Mouse (Mus musculus): Measurements from ENCODE around the gene Nxph4. TPM values are rescaled to one million over a fixed set of nuclear protein-coding genes. Genes with fewer than 3 reads are reported as not detected.

The Nxph4 gene
- polyA plus RNA-seq, 1 experiment from 2014 or later, result 19.4 TPM

- H3K27me3 ChIP-seq (ENCODE audit: low read depth, poor library complexity, severe bottlenecking), result peaks cover 83% of the 10 kb centered on the region
- DNase-seq (ENCODE audit: low spot score), result no peak
- peaks cover 41% of the 10 kb centered on the region for H3K36me3 ChIP-seq
- peak overlapping the region; percentile 69 for H3K4me3 ChIP-seq
- 82% methylated on average over 20 of the region's 20 CpGs for WGBS
- 0 out of 2 replicates have a peak overlapping the region, but pooled peaks have one; percentile 17 for H3K27ac ChIP-seq (replicated peaks)
- H3K9me3 ChIP-seq (replicated peaks), result peaks cover 15% of the 10 kb centered on the region; the same call in 1 of the 2 replicates
- peaks cover 70% of the 10 kb centered on the region for H3K4me1 ChIP-seq
Measured at GRCm38 (mm10) chr10:127520714-127521357, 13.5 kb downstream of the Nxph4 start.

GRCm38 (mm10) chr10:127519903-127520713, 14.3 kb downstream of the Nxph4 start:
- no peak overlapping the region; the same call in 1 of the 2 replicates for H3K4me3 ChIP-seq
- peaks cover 15% of the 10 kb centered on the region; the same call in 1 of the 2 replicates for H3K9me3 ChIP-seq (replicated peaks)
- H3K36me3 ChIP-seq, result peaks cover 41% of the 10 kb centered on the region
- H3K4me1 ChIP-seq, result peaks cover 70% of the 10 kb centered on the region
- 93% methylated on average over 37 of the region's 37 CpGs for WGBS
- peak overlapping the region; percentile 17; the same call in 1 of the 2 replicates for H3K27ac ChIP-seq (replicated peaks)
- no peak for DNase-seq (ENCODE audit: low spot score)
- peaks cover 83% of the 10 kb centered on the region for H3K27me3 ChIP-seq (ENCODE audit: low read depth, poor library complexity, severe bottlenecking)

GRCm38 (mm10) chr10:127519041-127519701, 15.2 kb downstream of the Nxph4 start:
- H3K9me3 ChIP-seq (replicated peaks), result peaks cover 15% of the 10 kb centered on the region; the same call in 1 of the 2 replicates
- H3K27ac ChIP-seq (replicated peaks), result no peak overlapping the region
- peaks cover 70% of the 10 kb centered on the region for H3K4me1 ChIP-seq
- 92% methylated on average over 25 of the region's 26 CpGs for WGBS
- H3K36me3 ChIP-seq, result peaks cover 41% of the 10 kb centered on the region
- DNase-seq (ENCODE audit: low spot score), result no peak
- no peak overlapping the region for H3K4me3 ChIP-seq
- H3K27me3 ChIP-seq (ENCODE audit: low read depth, poor library complexity, severe bottlenecking), result peaks cover 83% of the 10 kb centered on the region

- 91% methylated on average over 22 of the region's 22 CpGs for WGBS
- Histone ChIP-seq H3K9me3 (replicated peaks) (peaks cover 15% of the 10 kb centered on the region; the same call in 1 of the 2 replicates), H3K4me3 (no peak overlapping the region), H3K36me3 (peaks cover 41% of the 10 kb centered on the region), H3K27me3 (ENCODE audit: low read depth, poor library complexity, severe bottlenecking) (peaks cover 83% of the 10 kb centered on the region), H3K4me1 (peaks cover 82% of the 10 kb centered on the region), H3K27ac (replicated peaks) (no peak overlapping the region)
- DNase-seq (ENCODE audit: low spot score), result no peak
Measured at GRCm38 (mm10) chr10:127517941-127518340, 16.4 kb downstream of the Nxph4 start.

GRCm38 (mm10) chr10:127516576-127517260, 17.6 kb downstream of the Nxph4 start:
- WGBS, result 6% methylated on average over 30 of the region's 30 CpGs
- H3K4me3 ChIP-seq, result peak overlapping the region; percentile 44
- H3K9me3 ChIP-seq (replicated peaks), result peaks cover 15% of the 10 kb centered on the region; the same call in 1 of the 2 replicates
- peaks cover 41% of the 10 kb centered on the region for H3K36me3 ChIP-seq
- peaks cover 90% of the 10 kb centered on the region for H3K4me1 ChIP-seq
- DNase-seq (ENCODE audit: low spot score), result peak; percentile 66
- peak overlapping the region; percentile 75 for H3K27ac ChIP-seq (replicated peaks)
- peaks cover 92% of the 10 kb centered on the region for H3K27me3 ChIP-seq (ENCODE audit: low read depth, poor library complexity, severe bottlenecking)

- peak overlapping the region; percentile 44 for H3K4me3 ChIP-seq
- WGBS, result 10% methylated on average over 8 of the region's 8 CpGs
- H3K9me3 ChIP-seq (replicated peaks), result peaks cover 15% of the 10 kb centered on the region; the same call in 1 of the 2 replicates
- peaks cover 41% of the 10 kb centered on the region for H3K36me3 ChIP-seq
- H3K4me1 ChIP-seq, result peaks cover 90% of the 10 kb centered on the region
- H3K27ac ChIP-seq (replicated peaks), result peak overlapping the region; percentile 75; the same call in 1 of the 2 replicates
- peaks cover 99% of the 10 kb centered on the region for H3K27me3 ChIP-seq (ENCODE audit: low read depth, poor library complexity, severe bottlenecking)
- DNase-seq (ENCODE audit: low spot score), result peak; percentile 33
Measured at GRCm38 (mm10) chr10:127515983-127516459, 18.3 kb downstream of the Nxph4 start.

- Histone ChIP-seq H3K27me3 (ENCODE audit: low read depth, poor library complexity, severe bottlenecking) (peaks cover 100% of the 10 kb centered on the region), H3K27ac (replicated peaks) (0 out of 2 replicates have a peak overlapping the region, but pooled peaks have one; percentile 39), H3K4me3 (peak overlapping the region; percentile 22), H3K4me1 (peaks cover 90% of the 10 kb centered on the region), H3K9me3 (replicated peaks) (peaks cover 15% of the 10 kb centered on the region; the same call in 1 of the 2 replicates), H3K36me3 (peaks cover 37% of the 10 kb centered on the region)
- peak; percentile 59 for DNase-seq (ENCODE audit: low spot score)
- WGBS, result 24% methylated on average over 9 of the region's 9 CpGs
Measured at GRCm38 (mm10) chr10:127515271-127515982, 18.9 kb downstream of the Nxph4 start.

GRCm38 (mm10) chr10:127514764-127515163, 19.6 kb downstream of the Nxph4 start, which contains the start of gene Ndufa4l2:
Gene Ndufa4l2 (plus strand): TSS chr10:127514967.
- Histone ChIP-seq H3K27me3 (ENCODE audit: low read depth, poor library complexity, severe bottlenecking) (peaks cover 100% of the 10 kb centered on the region), H3K36me3 (peaks cover 30% of the 10 kb centered on the region), H3K4me1 (peaks cover 90% of the 10 kb centered on the region), H3K4me3 (peak within 1 kb of the TSS; percentile 62), H3K27ac (replicated peaks) (peak within 1 kb of the TSS; percentile 89), H3K9me3 (replicated peaks) (0 out of 2 replicates have a peak, but pooled peaks cover 9% of the 10 kb centered on the region)
- DNase-seq (ENCODE audit: low spot score), result no peak
- WGBS, result 4% methylated on average over 6 of the region's 6 CpGs

- peaks cover 100% of the 10 kb centered on the region for H3K27me3 ChIP-seq (ENCODE audit: low read depth, poor library complexity, severe bottlenecking)
- peaks cover 94% of the 10 kb centered on the region for H3K4me1 ChIP-seq
- no peak for DNase-seq (ENCODE audit: low spot score)
- H3K9me3 ChIP-seq (replicated peaks), result 0 out of 2 replicates have a peak, but pooled peaks cover 8% of the 10 kb centered on the region
- peaks cover 24% of the 10 kb centered on the region for H3K36me3 ChIP-seq
- H3K4me3 ChIP-seq, result peak overlapping the region; percentile 62
- WGBS, result 8% methylated on average over 13 of the region's 13 CpGs
- peak overlapping the region; percentile 89 for H3K27ac ChIP-seq (replicated peaks)
Measured at GRCm38 (mm10) chr10:127514111-127514698, 20.2 kb downstream of the Nxph4 start.

- under 1% methylated on average over 16 of the region's 16 CpGs for WGBS
- peak; percentile 67 for DNase-seq (ENCODE audit: low spot score)
- peaks cover 99% of the 10 kb centered on the region for H3K4me1 ChIP-seq
- 0 out of 2 replicates have a peak, but pooled peaks cover 8% of the 10 kb centered on the region for H3K9me3 ChIP-seq (replicated peaks)
- H3K27me3 ChIP-seq (ENCODE audit: low read depth, poor library complexity, severe bottlenecking), result peaks cover 100% of the 10 kb centered on the region
- H3K4me3 ChIP-seq, result peak overlapping the region; percentile 62
- peak overlapping the region; percentile 89 for H3K27ac ChIP-seq (replicated peaks)
- H3K36me3 ChIP-seq, result peaks cover 18% of the 10 kb centered on the region
Measured at GRCm38 (mm10) chr10:127513501-127514091, 20.8 kb downstream of the Nxph4 start.

Data from midbrain, embryonic 10.5 days (tissue).